Mouse (Mus musculus): Measurements from ENCODE around the gene Ccdc38. TPM values are rescaled to one million over a fixed set of nuclear protein-coding genes. Genes with fewer than 3 reads are reported as not detected.

Ccdc38 gene
- total and polyA plus RNA-seq, 3 experiments, result not detected

DNA sequence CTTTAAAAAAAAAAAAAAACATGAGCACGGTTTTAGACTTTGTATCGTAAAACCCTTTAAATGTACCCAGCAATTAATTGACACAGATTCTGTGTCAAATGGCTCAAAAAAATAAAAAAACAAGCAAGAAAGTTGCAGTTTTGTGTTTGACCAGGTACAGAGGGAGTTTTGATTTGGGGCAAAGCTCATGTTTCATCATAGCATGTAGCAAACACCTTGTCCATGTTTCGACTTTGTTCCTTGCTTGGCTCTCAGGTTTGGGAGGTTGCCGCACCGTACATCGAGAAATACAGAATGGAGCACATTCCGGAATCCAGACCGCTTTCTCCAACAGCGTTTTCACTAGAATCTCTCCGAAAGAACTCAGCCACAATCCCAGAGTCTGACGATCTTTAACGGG is 24.5 kb upstream of the Ccdc38 start:
- Histone ChIP-seq H3K27ac (no peak overlapping the region), H3K9ac (ENCODE audit: low read depth, low read length) (no peak overlapping the region), H3K4me3 (no peak overlapping the region), H3K36me3 (ENCODE audit: control insufficient read depth, insufficient read depth, low read length) (no peaks in the 10 kb centered on the region), H3K79me2 (replicated peaks; ENCODE audit: control insufficient read depth, insufficient read depth, low read length) (no peaks in the 10 kb centered on the region), H3K27me3 (ENCODE audit: control insufficient read depth, insufficient read depth, low read length) (no peaks in the 10 kb centered on the region), H3K4me1 (ENCODE audit: control insufficient read depth, insufficient read depth, low read length) (no peaks in the 10 kb centered on the region)
- TF ChIP-seq CTCF (IDR thresholded peaks at IDR 0.05), result no peak
- no peak for DNase-seq
- intact Hi-C loops (cut with DNase I), result no loop called here
- 84% methylated on average over 12 of the region's 12 CpGs for WGBS

DNA sequence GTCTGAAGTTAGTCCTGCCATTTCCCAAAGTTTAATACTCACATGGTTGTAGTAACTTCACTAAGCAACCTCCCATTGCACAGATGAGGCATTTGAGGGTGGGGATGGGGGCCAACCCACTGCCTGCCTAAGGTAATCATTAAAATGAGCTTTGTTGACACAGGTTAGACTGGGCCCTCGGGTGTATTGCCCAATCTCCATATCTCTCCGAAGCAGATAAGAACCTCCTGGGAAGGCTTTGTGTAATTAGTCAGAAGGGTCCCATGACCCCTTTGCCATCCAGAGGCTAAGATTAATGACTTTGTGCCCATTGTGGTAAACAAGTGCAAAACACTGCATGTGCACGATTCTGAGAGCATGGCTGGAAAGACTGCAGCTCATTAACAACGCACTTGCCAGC is 22.7 kb upstream of the Ccdc38 start:
- Histone ChIP-seq H3K27me3 (ENCODE audit: control insufficient read depth, insufficient read depth, low read length) (no peaks in the 10 kb centered on the region), H3K79me2 (replicated peaks; ENCODE audit: control insufficient read depth, insufficient read depth, low read length) (no peaks in the 10 kb centered on the region), H3K9ac (ENCODE audit: low read depth, low read length) (no peak overlapping the region), H3K36me3 (ENCODE audit: control insufficient read depth, insufficient read depth, low read length) (no peaks in the 10 kb centered on the region), H3K27ac (no peak overlapping the region), H3K4me1 (ENCODE audit: control insufficient read depth, insufficient read depth, low read length) (no peaks in the 10 kb centered on the region), H3K4me3 (no peak overlapping the region)
- 62% methylated on average over 4 of the region's 4 CpGs for WGBS
- intact Hi-C loops (cut with DNase I), result no loop called here
- TF ChIP-seq POLR2A (IDR thresholded peaks at IDR 0.05; ENCODE audit: insufficient read depth, low read depth, low read length) (no peak), EP300 (IDR thresholded peaks at IDR 0.05; ENCODE audit: insufficient read depth, low read depth, low read length) (no peak), CTCF (IDR thresholded peaks at IDR 0.05) (no peak)
- DNase-seq, result no peak

DNA sequence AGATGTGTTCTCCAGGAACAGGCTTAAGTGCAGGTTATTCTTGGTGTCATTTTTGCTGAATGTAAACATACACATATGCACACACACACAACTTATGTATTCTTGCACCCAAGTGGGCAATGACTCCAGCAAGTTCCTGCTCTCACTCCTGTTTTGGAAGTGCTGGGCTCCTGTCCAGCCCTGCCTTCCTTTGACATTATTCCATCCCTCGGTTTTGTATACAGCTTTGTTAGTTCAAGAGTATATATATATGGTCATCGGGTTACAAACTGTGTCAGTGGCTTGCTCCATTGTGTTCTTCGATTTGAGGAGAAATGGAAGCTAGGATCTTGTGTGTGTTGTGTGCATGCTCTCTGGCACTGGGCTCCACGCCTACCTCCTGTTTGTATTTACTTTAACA is 22.2 kb upstream of the Ccdc38 start:
- no peaks in the 10 kb centered on the region for H3K4me1 ChIP-seq (ENCODE audit: control insufficient read depth, insufficient read depth, low read length)

DNA sequence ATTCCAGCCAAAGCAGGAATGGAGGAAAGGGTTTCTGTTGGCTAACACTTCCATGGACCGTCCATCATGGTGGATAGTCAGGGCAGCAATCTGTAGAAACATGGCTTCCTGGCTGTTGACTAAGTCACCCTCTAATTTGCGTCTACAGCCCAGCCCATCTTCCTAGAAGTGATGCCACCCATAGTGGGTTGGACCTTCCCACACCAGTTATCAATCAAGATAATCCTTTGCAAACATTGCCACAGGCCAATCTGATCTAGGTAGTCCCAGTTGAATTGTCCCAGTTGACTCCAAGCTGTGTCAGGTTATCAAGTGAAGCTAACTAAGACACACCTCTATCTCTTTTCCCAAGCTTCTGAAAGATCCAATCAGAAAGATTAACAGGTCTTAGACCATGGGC is 21.8 kb upstream of the Ccdc38 start:
- no peak overlapping the region for H3K27ac ChIP-seq
- no peak for TF ChIP-seq POLR2A (IDR thresholded peaks at IDR 0.05; ENCODE audit: insufficient read depth, low read depth, low read length)
- TF ChIP-seq EP300 (IDR thresholded peaks at IDR 0.05; ENCODE audit: insufficient read depth, low read depth, low read length), result no peak
- no peak for TF ChIP-seq CTCF (IDR thresholded peaks at IDR 0.05)
- H3K27me3 ChIP-seq (ENCODE audit: control insufficient read depth, insufficient read depth, low read length), result no peaks in the 10 kb centered on the region
- intact Hi-C loops (cut with DNase I), result no loop called here
- H3K4me3 ChIP-seq, result no peak overlapping the region
- no peaks in the 10 kb centered on the region for H3K36me3 ChIP-seq (ENCODE audit: control insufficient read depth, insufficient read depth, low read length)
- WGBS, result 86% methylated on average over 2 of the region's 2 CpGs
- H3K4me1 ChIP-seq (ENCODE audit: control insufficient read depth, insufficient read depth, low read length), result no peaks in the 10 kb centered on the region
- DNase-seq, result no peak
- H3K79me2 ChIP-seq (replicated peaks; ENCODE audit: control insufficient read depth, insufficient read depth, low read length), result no peaks in the 10 kb centered on the region
- no peak overlapping the region for H3K9ac ChIP-seq (ENCODE audit: low read depth, low read length)

More for the DNA sequence above, 22.2 kb upstream of the Ccdc38 start:
- no peak overlapping the region for H3K4me3 ChIP-seq
- no peak overlapping the region for H3K27ac ChIP-seq
- H3K79me2 ChIP-seq (replicated peaks; ENCODE audit: control insufficient read depth, insufficient read depth, low read length), result no peaks in the 10 kb centered on the region
- WGBS, result 83% methylated on average over 4 of the region's 4 CpGs
- DNase-seq, result no peak
- no peak overlapping the region for H3K9ac ChIP-seq (ENCODE audit: low read depth, low read length)
- intact Hi-C loops (cut with DNase I), result no loop called here
- H3K36me3 ChIP-seq (ENCODE audit: control insufficient read depth, insufficient read depth, low read length), result no peaks in the 10 kb centered on the region
- H3K27me3 ChIP-seq (ENCODE audit: control insufficient read depth, insufficient read depth, low read length), result no peaks in the 10 kb centered on the region
- no peak for TF ChIP-seq POLR2A (IDR thresholded peaks at IDR 0.05; ENCODE audit: insufficient read depth, low read depth, low read length)
- TF ChIP-seq EP300 (IDR thresholded peaks at IDR 0.05; ENCODE audit: insufficient read depth, low read depth, low read length), result no peak
- no peak for TF ChIP-seq CTCF (IDR thresholded peaks at IDR 0.05)

DNA sequence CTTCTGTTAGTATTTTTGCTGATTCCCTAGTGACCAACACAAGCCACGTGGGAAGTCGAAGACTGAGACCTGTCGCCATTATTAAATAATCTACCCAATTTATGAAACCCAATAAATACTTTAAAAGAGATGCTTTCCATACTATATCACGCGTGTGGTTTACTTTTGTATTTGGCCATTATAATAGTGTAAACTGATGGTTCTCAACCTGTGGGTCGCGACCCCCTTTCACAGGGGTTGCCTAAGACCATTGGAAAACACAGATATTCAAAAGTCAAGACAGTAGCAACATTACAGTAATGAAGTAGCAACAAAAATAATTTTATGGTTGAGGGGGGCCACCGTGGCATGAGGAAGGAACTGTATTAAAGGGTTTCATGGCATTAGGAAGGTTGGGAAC is 21.3 kb upstream of the Ccdc38 start:
- Histone ChIP-seq H3K9ac (ENCODE audit: low read depth, low read length) (no peak overlapping the region), H3K27me3 (ENCODE audit: control insufficient read depth, insufficient read depth, low read length) (no peaks in the 10 kb centered on the region), H3K36me3 (ENCODE audit: control insufficient read depth, insufficient read depth, low read length) (no peaks in the 10 kb centered on the region), H3K4me1 (ENCODE audit: control insufficient read depth, insufficient read depth, low read length) (no peaks in the 10 kb centered on the region), H3K4me3 (no peak overlapping the region), H3K27ac (no peak overlapping the region), H3K79me2 (replicated peaks; ENCODE audit: control insufficient read depth, insufficient read depth, low read length) (no peaks in the 10 kb centered on the region)
- WGBS, result 90% methylated on average over 8 of the region's 8 CpGs
- TF ChIP-seq POLR2A (IDR thresholded peaks at IDR 0.05; ENCODE audit: insufficient read depth, low read depth, low read length), result no peak
- TF ChIP-seq CTCF (IDR thresholded peaks at IDR 0.05), result no peak
- no peak for TF ChIP-seq EP300 (IDR thresholded peaks at IDR 0.05; ENCODE audit: insufficient read depth, low read depth, low read length)
- DNase-seq, result no peak
- intact Hi-C loops (cut with DNase I), result no loop called here

DNA sequence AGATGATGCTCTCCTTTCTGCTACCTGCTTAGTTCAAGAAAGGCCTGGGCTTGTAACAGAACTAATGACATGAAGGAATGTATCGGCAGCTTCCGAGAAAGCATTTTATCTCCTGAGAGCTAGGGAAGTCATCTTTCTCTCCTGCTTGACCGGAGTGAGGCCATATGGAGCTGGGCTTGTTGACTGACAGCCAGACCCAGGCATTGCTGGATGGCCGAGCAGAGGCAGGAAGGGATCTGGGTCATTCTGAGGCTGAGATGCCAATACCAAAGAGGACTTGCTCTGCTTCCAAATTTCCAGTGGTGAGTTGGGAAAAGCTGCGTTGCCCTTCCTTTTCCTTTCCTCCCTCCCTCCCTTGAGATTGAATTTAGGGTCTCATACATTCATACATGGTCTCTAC is 20.7 kb upstream of the Ccdc38 start:
- H3K27ac ChIP-seq, result no peak overlapping the region
- H3K4me3 ChIP-seq, result no peak overlapping the region
- no peaks in the 10 kb centered on the region for H3K36me3 ChIP-seq (ENCODE audit: control insufficient read depth, insufficient read depth, low read length)
- WGBS, result 65% methylated on average over 5 of the region's 5 CpGs
- no peaks in the 10 kb centered on the region for H3K79me2 ChIP-seq (replicated peaks; ENCODE audit: control insufficient read depth, insufficient read depth, low read length)
- H3K4me1 ChIP-seq (ENCODE audit: control insufficient read depth, insufficient read depth, low read length), result no peaks in the 10 kb centered on the region
- TF ChIP-seq EP300 (IDR thresholded peaks at IDR 0.05; ENCODE audit: insufficient read depth, low read depth, low read length), result no peak
- no peak for TF ChIP-seq CTCF (IDR thresholded peaks at IDR 0.05)
- TF ChIP-seq POLR2A (IDR thresholded peaks at IDR 0.05; ENCODE audit: insufficient read depth, low read depth, low read length), result no peak
- DNase-seq, result no peak
- H3K27me3 ChIP-seq (ENCODE audit: control insufficient read depth, insufficient read depth, low read length), result no peaks in the 10 kb centered on the region
- no peak overlapping the region for H3K9ac ChIP-seq (ENCODE audit: low read depth, low read length)
- intact Hi-C loops (cut with DNase I), result no loop called here

Data from heart, adult 2 months (tissue).